Mouse (Mus musculus) stomach, embryonic 14.5 days (tissue): ENCODE results near the gene 2610528J11Rik. TPM values are rescaled to one million over a fixed set of nuclear protein-coding genes. Genes with fewer than 3 reads are reported as not detected.
A peak's percentile ranks its signal among the peaks of the same experiment; 100 is the strongest.

ENCODE experiments used
- ATAC-seq: fragments of 200-750 bp; cut with Nextera tagmentation; 2 replicates; pipeline ENCODE4 v1.8.0; 2017; ENCODE audit warnings: low read depth, moderate TSS enrichment; ENCODE audit not compliant: insufficient number of reproducible peaks, insufficient read depth, low FRiP score
- H3K27ac ChIP-seq: fragments of 300-500 bp; sonication (generic); 2 replicates; pipeline ENCODE4 v1.5.1; 2014; ENCODE audit warnings: mild to moderate bottlenecking, low read length, moderate library complexity, mixed read lengths
- H3K27me3 ChIP-seq: fragments of 300-500 bp; sonication (generic); 2 replicates; pipeline ENCODE4 v1.6.1; 2014; ENCODE audit warnings: low read length, control low read depth, mixed read lengths; ENCODE audit not compliant: control insufficient read depth, insufficient read depth
- H3K36me3 ChIP-seq: fragments of 300-500 bp; sonication (generic); 2 replicates; pipeline ENCODE4 v1.6.1; 2014; ENCODE audit warnings: mild to moderate bottlenecking, control low read depth, low read length, moderate library complexity, mixed read lengths; ENCODE audit not compliant: control insufficient read depth, insufficient read depth
- H3K4me1 ChIP-seq: fragments of 300-500 bp; sonication (generic); 2 replicates; pipeline ENCODE4 v1.6.1; 2014; ENCODE audit warnings: low read length, control low read depth, mixed read lengths; ENCODE audit not compliant: control insufficient read depth, insufficient read depth
- H3K4me2 ChIP-seq: fragments of 300-500 bp; sonication (generic); replicated peaks from 2 replicates; pipeline ENCODE4 v1.6.1; 2014; ENCODE audit warnings: low read depth, low read length, control low read depth
- H3K4me3 ChIP-seq: fragments of 300-500 bp; sonication (generic); 2 replicates; pipeline ENCODE4 v1.5.1; 2014; ENCODE audit warnings: low read depth, low read length, control low read depth
- H3K9ac ChIP-seq: fragments of 300-500 bp; sonication (generic); replicated peaks from 2 replicates; pipeline ENCODE4 v1.6.1; 2014; ENCODE audit warnings: low read depth, mild to moderate bottlenecking, control low read depth, low read length, moderate library complexity, mixed read lengths
- H3K9me3 ChIP-seq: fragments of 300-500 bp; sonication (generic); 2 replicates; pipeline ENCODE4 v1.6.1; 2016; ENCODE audit warnings: low read depth, low read length, control low read depth; ENCODE audit not compliant: control insufficient read depth
- WGBS: fragments of 180-500 bp; shearing (Covaris S2); extraction: QIAGEN DNeasy Blood & Tissue Kit; methylation state at CpG from one replicate; pipeline ENCODE4 v1.1.7; 2014; 5-methylcytosine and 5-hydroxymethylcytosine counted together
- polyA plus RNA-seq: library from polyadenylated mRNA; unstranded; fragments of >200 nt; fragmentation: Nextera tagmentation; extraction: Ambion mirVana; gene quantifications from 2 replicates; pipeline ENCODE4 v1.2.1, GENCODE M21; 2014

The 2610528J11Rik gene
- polyA plus RNA-seq, 1 experiment from 2014 or later, result 17.9 TPM

- 29% methylated on average over 7 of the region's 7 CpGs for WGBS
- Histone ChIP-seq H3K4me1 (no peaks in the 10 kb centered on the region), H3K27ac (no peak overlapping the region), H3K9ac (no peak overlapping the region), H3K4me3 (no peak overlapping the region), H3K4me2 (no peak overlapping the region), H3K9me3 (no peaks in the 10 kb centered on the region), H3K27me3 (no peaks in the 10 kb centered on the region), H3K36me3 (no peaks in the 10 kb centered on the region)
- ATAC-seq, result no peak
Observed at GRCm38 (mm10) chr4:118566161-118566676, 39.4 kb downstream of the 2610528J11Rik start.

- 64% methylated on average over 10 of the region's 10 CpGs for WGBS
Observed at GRCm38 (mm10) chr4:118568709-118569108, 41.9 kb downstream of the 2610528J11Rik start.

GRCm38 (mm10) chr4:118569320-118569719, 42.5 kb downstream of the 2610528J11Rik start:
- H3K9ac ChIP-seq, result no peak overlapping the region
- H3K4me3 ChIP-seq, result no peak overlapping the region
- no peaks in the 10 kb centered on the region for H3K9me3 ChIP-seq
- H3K27me3 ChIP-seq, result no peaks in the 10 kb centered on the region
- no peak overlapping the region for H3K4me2 ChIP-seq
- no peaks in the 10 kb centered on the region for H3K36me3 ChIP-seq
- no peak overlapping the region for H3K27ac ChIP-seq
- ATAC-seq, result 0 out of 2 replicates have a peak, but pooled peaks have one; percentile 7
- no peaks in the 10 kb centered on the region for H3K4me1 ChIP-seq
- 73% methylated on average over 23 of the region's 23 CpGs for WGBS

More at GRCm38 (mm10) chr4:118568709-118569108, 41.9 kb downstream of the 2610528J11Rik start:
- Histone ChIP-seq H3K4me2 (no peak overlapping the region), H3K27me3 (no peaks in the 10 kb centered on the region), H3K4me3 (no peak overlapping the region), H3K9ac (no peak overlapping the region), H3K36me3 (no peaks in the 10 kb centered on the region), H3K9me3 (no peaks in the 10 kb centered on the region), H3K4me1 (no peaks in the 10 kb centered on the region), H3K27ac (no peak overlapping the region)
- ATAC-seq, result no peak

- no peak for ATAC-seq
- H3K9me3 ChIP-seq, result no peaks in the 10 kb centered on the region
- no peak overlapping the region for H3K4me3 ChIP-seq
- H3K27me3 ChIP-seq, result no peaks in the 10 kb centered on the region
- H3K27ac ChIP-seq, result no peak overlapping the region
- H3K4me2 ChIP-seq, result no peak overlapping the region
- H3K4me1 ChIP-seq, result no peaks in the 10 kb centered on the region
- no peaks in the 10 kb centered on the region for H3K36me3 ChIP-seq
- 80% methylated on average over 15 of the region's 15 CpGs for WGBS
- H3K9ac ChIP-seq, result no peak overlapping the region
Observed at GRCm38 (mm10) chr4:118571441-118571840, 44.6 kb downstream of the 2610528J11Rik start.

GRCm38 (mm10) chr4:118576097-118576496, 49.3 kb downstream of the 2610528J11Rik start:
- WGBS, result 2% methylated on average over 6 of the region's 6 CpGs
- Histone ChIP-seq H3K27ac (no peak overlapping the region), H3K4me1 (no peaks in the 10 kb centered on the region), H3K27me3 (no peaks in the 10 kb centered on the region), H3K36me3 (no peaks in the 10 kb centered on the region), H3K9ac (no peak overlapping the region), H3K9me3 (no peaks in the 10 kb centered on the region), H3K4me2 (no peak overlapping the region), H3K4me3 (no peak overlapping the region)
- ATAC-seq, result 0 out of 2 replicates have a peak, but pooled peaks have one; percentile 28

GRCm38 (mm10) chr4:118579313-118579712, 52.5 kb downstream of the 2610528J11Rik start:
- Histone ChIP-seq H3K36me3 (no peaks in the 10 kb centered on the region), H3K9me3 (no peaks in the 10 kb centered on the region), H3K9ac (no peak overlapping the region), H3K4me1 (no peaks in the 10 kb centered on the region), H3K27me3 (no peaks in the 10 kb centered on the region), H3K27ac (no peak overlapping the region), H3K4me2 (no peak overlapping the region), H3K4me3 (no peak overlapping the region)
- ATAC-seq, result no peak
- 47% methylated on average over 13 of the region's 13 CpGs for WGBS

Other genes with a start within 250 kb of the 2610528J11Rik start
- 79.8 and 84.0 TPM in 2 replicates for gene Ptprf, start 235.6 kb upstream of the 2610528J11Rik start, polyA plus RNA-seq
- 10.7 and 14.5 TPM in 2 replicates for gene Szt2, start 117.7 kb upstream of the 2610528J11Rik start, polyA plus RNA-seq
- 87.1 and 99.7 TPM in 2 replicates for gene Med8, start 117.7 kb upstream of the 2610528J11Rik start, polyA plus RNA-seq
- gene Elovl1, start 98.9 kb upstream of the 2610528J11Rik start, polyA plus RNA-seq, result 109 and 110 TPM in 2 replicates
- 219 and 230 TPM in 2 replicates for gene Cdc20, start 89.6 kb upstream of the 2610528J11Rik start, polyA plus RNA-seq
- 0.36 and 0.52 TPM in 2 replicates for gene Mpl, start 69.5 kb upstream of the 2610528J11Rik start, polyA plus RNA-seq
- 16.4 and 18.5 TPM in 2 replicates for gene Tie1, start 36.9 kb upstream of the 2610528J11Rik start, polyA plus RNA-seq
- gene Tmem125, start 17.0 kb downstream of the 2610528J11Rik start, polyA plus RNA-seq, result 5.0 and 6.5 TPM in 2 replicates
- gene Cfap57, start 93.8 kb downstream of the 2610528J11Rik start, polyA plus RNA-seq, result 0.19 and 0.20 TPM in 2 replicates
- 137 and 147 TPM in 2 replicates for gene Ebna1bp2, start 93.8 kb downstream of the 2610528J11Rik start, polyA plus RNA-seq
- gene Olfr62, start 132.0 kb downstream of the 2610528J11Rik start, polyA plus RNA-seq, result not detected in 2 replicates
- not detected in 2 replicates for gene Olfr1342, start 165.8 kb downstream of the 2610528J11Rik start, polyA plus RNA-seq
- gene Olfr1341, start 176.5 kb downstream of the 2610528J11Rik start, polyA plus RNA-seq, result not detected in 2 replicates
- not detected in 2 replicates for gene Olfr1340, start 193.1 kb downstream of the 2610528J11Rik start, polyA plus RNA-seq
- gene Olfr1339, start 205.2 kb downstream of the 2610528J11Rik start, polyA plus RNA-seq, result not detected in 2 replicates
- gene Olfr1338, start 231.7 kb downstream of the 2610528J11Rik start, polyA plus RNA-seq, result not detected in 2 replicates